Mouse (Mus musculus) limb, embryonic 15.5 days (tissue): ENCODE measurements around the gene Pgls. TPM values are rescaled to one million over a fixed set of nuclear protein-coding genes. Genes with fewer than 3 reads are reported as not detected.

Experiments
- microRNA-seq: library from miRNA; unstranded; fragments of <30 nt; microRNA quantifications from one replicate; pipeline ENCODE4, GENCODE M21; 2016
- polyA plus RNA-seq: library from polyadenylated mRNA; unstranded; fragments of >200 nt; fragmentation: Nextera tagmentation; extraction: Ambion mirVana; gene quantifications from 2 replicates; pipeline ENCODE4 v1.2.1, GENCODE M21; 2015

The Pgls gene
- polyA plus RNA-seq, 1 experiment from 2014 or later = 200 TPM

Small RNA genes lying within 50 kb of the gene (microRNA-seq; reads per million reads assigned to microRNA genes)
- not detected for gene Mir6769b

Other genes starting within 250 kb of the Pgls start
- gene Use1, start 225.3 kb upstream of the Pgls start, polyA plus RNA-seq = 104 and 105 TPM in 2 replicates
- 5.7 and 7.0 TPM in 2 replicates for gene Ocel1, start 220.9 kb upstream of the Pgls start, polyA plus RNA-seq
- 40.4 and 42.9 TPM in 2 replicates for gene Nr2f6, start 210.2 kb upstream of the Pgls start, polyA plus RNA-seq
- 10.3 and 13.4 TPM in 2 replicates for gene Ushbp1, start 196.4 kb upstream of the Pgls start, polyA plus RNA-seq
- 84.9 and 90.7 TPM in 2 replicates for gene Babam1, start 195.3 kb upstream of the Pgls start, polyA plus RNA-seq
- gene Ankle1, start 186.2 kb upstream of the Pgls start, polyA plus RNA-seq = 30.2 and 30.6 TPM in 2 replicates
- gene Abhd8, start 128.5 kb upstream of the Pgls start, polyA plus RNA-seq = 65.7 and 67.2 TPM in 2 replicates
- gene Mrpl34, start 127.2 kb upstream of the Pgls start, polyA plus RNA-seq = 100 and 122 TPM in 2 replicates
- gene Dda1, start 123.0 kb upstream of the Pgls start, polyA plus RNA-seq = 98.4 and 107 TPM in 2 replicates
- gene Ano8, start 106.2 kb upstream of the Pgls start, polyA plus RNA-seq = 1.3 and 1.4 TPM in 2 replicates
- 16.5 and 19.2 TPM in 2 replicates for gene Gtpbp3, start 104.1 kb upstream of the Pgls start, polyA plus RNA-seq
- 56.9 and 66.3 TPM in 2 replicates for gene Plvap, start 80.4 kb upstream of the Pgls start, polyA plus RNA-seq
- 1.5 and 1.8 TPM in 2 replicates for gene Ccdc194, start 66.5 kb upstream of the Pgls start, polyA plus RNA-seq
- gene Bst2, start 54.7 kb upstream of the Pgls start, polyA plus RNA-seq = 33.6 and 36.4 TPM in 2 replicates
- 95.7 and 102 TPM in 2 replicates for gene Mvb12a, start 49.3 kb upstream of the Pgls start, polyA plus RNA-seq
- gene Tmem221, start 33.3 kb upstream of the Pgls start, polyA plus RNA-seq = 0.74 and 0.84 TPM in 2 replicates
- 0.14 TPM in 1 of 2 replicates, not detected in the other for gene Nxnl1, start 25.6 kb upstream of the Pgls start, polyA plus RNA-seq
- 44.5 and 45.3 TPM in 2 replicates for gene Slc27a1, start 23.3 kb upstream of the Pgls start, polyA plus RNA-seq
- gene Fam129c, start 5.5 kb downstream of the Pgls start, polyA plus RNA-seq = 5.0 and 5.9 TPM in 2 replicates
- gene Colgalt1, start 18.8 kb downstream of the Pgls start, polyA plus RNA-seq = 105 and 108 TPM in 2 replicates
- 0.69 and 0.76 TPM in 2 replicates for gene Unc13a, start 79.6 kb downstream of the Pgls start, polyA plus RNA-seq
- gene Jak3, start 84.1 kb downstream of the Pgls start, polyA plus RNA-seq = 5.3 and 6.4 TPM in 2 replicates
- gene Insl3, start 97.0 kb downstream of the Pgls start, polyA plus RNA-seq = 0.63 and 0.96 TPM in 2 replicates
- gene B3gnt3, start 109.6 kb downstream of the Pgls start, polyA plus RNA-seq = 1.7 and 2.6 TPM in 2 replicates
- gene Fcho1, start 133.5 kb downstream of the Pgls start, polyA plus RNA-seq = 7.7 and 8.9 TPM in 2 replicates